Mouse (Mus musculus) C2C12 (cell line): ENCODE results near the gene Slc20a1.
A peak's percentile ranks its signal among the peaks of the same experiment; 100 is the strongest.

Source experiments
- CTCF ChIP-seq: IDR thresholded peaks from one replicate; pipeline ENCODE4 v1.5.1; 2011; ENCODE audit not compliant: control insufficient read depth, insufficient read depth, insufficient read length
- MAX ChIP-seq: IDR thresholded peaks from one replicate; pipeline ENCODE4 v1.6.1; 2011; ENCODE audit warnings: mild to moderate bottlenecking, control low read depth
- USF1 ChIP-seq: IDR thresholded peaks from one replicate; pipeline ENCODE4 v1.6.1; 2011; ENCODE audit warnings: low read depth, mild to moderate bottlenecking, control low read depth, moderate library complexity

DNA sequence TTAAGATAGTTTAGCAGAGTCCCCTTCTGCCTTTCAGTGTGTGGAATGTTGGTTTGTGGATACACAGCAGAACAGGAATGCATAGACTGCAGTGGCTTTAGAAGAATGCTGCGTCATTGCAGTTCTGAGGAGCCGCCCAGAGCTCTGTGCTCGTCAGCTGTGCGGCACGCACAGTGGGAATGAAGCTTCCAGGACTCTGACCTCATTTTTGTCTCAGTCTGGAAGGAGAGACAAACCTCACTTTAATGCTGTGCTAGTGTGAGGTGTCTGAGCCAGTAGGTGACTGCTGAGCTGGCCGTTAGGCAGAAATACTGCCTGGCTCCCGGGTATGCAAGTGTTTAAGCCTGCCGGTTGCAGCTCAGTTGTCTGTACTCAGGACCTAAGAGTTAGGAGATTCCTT is 8.3 kb downstream of the Slc20a1 start:
- TF ChIP-seq CTCF (no peak), USF1 (no peak), MAX (peak; percentile 59)
